In genomic region chr17:34093199-34093874, GRCm38 (mm10) we compare ENCODE assay signal across 1 mouse cellular context.
A peak's percentile ranks its signal among the peaks of the same experiment; 100 is the strongest.
TF ChIP-seq lines count a peak whose summit lies in the region.

No protein-coding gene starts in this region.

TF ChIP-seq in MEL, 35 proteins besides CTCF, POLR2A, EP300 and RAD21:
- no peak for TF ChIP-seq ELF1 (IDR thresholded peaks at IDR 0.05; ENCODE audit: low read depth, low read length)
- no peak for TF ChIP-seq TAL1 (IDR thresholded peaks at IDR 0.05; ENCODE audit: low read length)
- no peak for TF ChIP-seq USF2 (IDR thresholded peaks at IDR 0.05; ENCODE audit: borderline replicate concordance in 1 of 2, insufficient read depth in 1 of 2, low read depth in 1 of 2, low read length in 2 of 2)
- TF ChIP-seq TBP (IDR thresholded peaks at IDR 0.05; ENCODE audit: low read depth, low read length), result no peak
- no peak for TF ChIP-seq MAZ (IDR thresholded peaks at IDR 0.05; ENCODE audit: low read depth, low read length)
- no peak for TF ChIP-seq SIN3A (IDR thresholded peaks at IDR 0.05; ENCODE audit: low read length)
- TF ChIP-seq NRF1 (IDR thresholded peaks at IDR 0.05; ENCODE audit: insufficient read depth, low read depth, low read length, poor library complexity, severe bottlenecking), result no peak
- 0 out of 2 replicates have a peak, but pooled peaks have one; percentile 9 for TF ChIP-seq MXI1 (IDR thresholded peaks at IDR 0.05; ENCODE audit: low read depth, low read length)
TF ChIP-seq in MEL: peak in this region for 1.
